Mouse (Mus musculus) retina, postnatal 7 days (tissue): ENCODE measurements around the gene Epb41l1.

Source experiments
- DNase-seq: peaks from one replicate; pipeline ENCODE4 v3.0.0-alpha.2; 2012; ENCODE audit warnings: low read depth, low spot score

Epb41l1 gene

DNA sequence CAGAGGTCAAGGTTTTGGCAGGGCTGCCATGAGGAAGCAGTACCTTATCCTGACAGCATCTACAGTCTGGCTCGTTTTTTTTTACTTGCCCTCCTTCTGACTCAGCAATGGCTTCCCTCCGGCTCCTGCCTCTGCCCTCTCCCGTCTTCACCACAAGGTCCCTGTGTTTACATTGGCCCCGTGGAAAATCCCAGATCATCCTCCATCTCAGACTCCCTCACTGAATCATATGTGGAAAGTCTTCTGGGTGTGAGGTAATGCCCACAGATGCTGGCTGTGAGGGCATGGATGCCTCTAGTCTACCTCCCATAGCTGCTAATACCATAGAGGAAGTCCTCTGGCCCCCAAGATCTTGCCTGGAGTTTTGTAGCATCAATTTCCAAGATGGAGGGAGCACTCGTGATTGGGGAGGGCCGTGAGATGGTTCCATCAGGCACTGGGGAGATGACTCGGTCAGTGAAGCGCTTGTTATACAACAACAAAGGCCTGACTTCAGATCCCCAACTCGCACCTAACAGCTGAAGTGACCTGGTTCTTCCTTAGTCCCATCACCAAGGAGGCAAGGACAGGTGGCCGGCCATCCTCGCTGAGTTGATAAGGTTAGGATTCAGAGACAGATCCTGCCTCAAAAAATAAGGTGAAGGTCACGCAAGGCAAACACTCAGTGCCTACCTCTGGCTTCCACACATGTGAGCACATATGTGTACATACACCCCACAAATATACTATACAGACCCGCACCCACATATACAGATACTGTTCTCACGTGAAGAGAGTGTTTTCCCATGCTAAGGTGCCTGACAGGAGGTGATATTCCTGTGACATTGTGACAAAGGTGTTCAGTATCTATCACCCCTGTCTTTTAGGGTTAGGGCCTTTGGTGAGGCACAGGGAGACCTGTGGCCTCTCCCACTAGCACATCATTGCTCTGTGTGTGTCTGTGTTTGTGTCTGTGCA, 36.0 kb downstream of the Epb41l1 start:
- DNase-seq = no peak

DNA sequence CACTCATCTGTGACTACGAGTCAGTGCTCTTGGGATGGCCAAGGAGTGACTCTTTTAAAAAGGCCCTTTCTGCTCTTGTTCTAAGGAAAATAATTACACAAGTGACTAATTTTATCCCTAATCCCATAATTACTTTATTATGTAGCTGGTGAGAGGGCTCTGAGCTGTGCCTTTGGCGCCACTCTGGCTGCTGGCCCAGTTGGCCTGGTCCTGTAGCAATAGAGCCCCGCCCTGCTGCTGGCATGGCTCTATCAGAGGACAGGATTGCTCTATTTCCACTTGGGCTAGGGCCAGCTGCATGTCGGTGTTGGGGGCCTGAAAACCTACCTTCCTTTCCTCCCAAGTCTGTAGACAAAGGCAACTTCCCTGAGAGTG, 36.6 kb downstream of the Epb41l1 start:
- DNase-seq = no peak

DNA sequence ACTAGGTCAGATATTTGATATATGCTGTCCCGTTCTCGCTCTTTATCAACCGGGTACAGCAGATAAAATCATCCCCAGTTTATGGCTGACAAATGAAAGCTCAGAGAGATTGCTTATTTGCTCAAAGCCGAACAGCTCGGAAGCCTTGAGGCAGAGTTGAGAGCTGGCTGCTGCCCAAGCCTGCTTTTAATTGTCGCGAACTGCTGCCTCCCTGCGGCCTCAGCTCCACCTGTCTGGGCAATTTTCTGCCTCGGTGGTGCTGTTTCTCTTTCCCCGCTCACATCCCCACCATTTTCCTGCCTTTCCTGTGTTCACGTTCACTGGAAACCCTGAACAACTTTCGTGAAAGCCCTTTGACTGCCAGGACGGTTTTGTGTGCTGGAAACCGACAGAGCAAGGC, 39.8 kb downstream of the Epb41l1 start:
- DNase-seq = no peak

DNA sequence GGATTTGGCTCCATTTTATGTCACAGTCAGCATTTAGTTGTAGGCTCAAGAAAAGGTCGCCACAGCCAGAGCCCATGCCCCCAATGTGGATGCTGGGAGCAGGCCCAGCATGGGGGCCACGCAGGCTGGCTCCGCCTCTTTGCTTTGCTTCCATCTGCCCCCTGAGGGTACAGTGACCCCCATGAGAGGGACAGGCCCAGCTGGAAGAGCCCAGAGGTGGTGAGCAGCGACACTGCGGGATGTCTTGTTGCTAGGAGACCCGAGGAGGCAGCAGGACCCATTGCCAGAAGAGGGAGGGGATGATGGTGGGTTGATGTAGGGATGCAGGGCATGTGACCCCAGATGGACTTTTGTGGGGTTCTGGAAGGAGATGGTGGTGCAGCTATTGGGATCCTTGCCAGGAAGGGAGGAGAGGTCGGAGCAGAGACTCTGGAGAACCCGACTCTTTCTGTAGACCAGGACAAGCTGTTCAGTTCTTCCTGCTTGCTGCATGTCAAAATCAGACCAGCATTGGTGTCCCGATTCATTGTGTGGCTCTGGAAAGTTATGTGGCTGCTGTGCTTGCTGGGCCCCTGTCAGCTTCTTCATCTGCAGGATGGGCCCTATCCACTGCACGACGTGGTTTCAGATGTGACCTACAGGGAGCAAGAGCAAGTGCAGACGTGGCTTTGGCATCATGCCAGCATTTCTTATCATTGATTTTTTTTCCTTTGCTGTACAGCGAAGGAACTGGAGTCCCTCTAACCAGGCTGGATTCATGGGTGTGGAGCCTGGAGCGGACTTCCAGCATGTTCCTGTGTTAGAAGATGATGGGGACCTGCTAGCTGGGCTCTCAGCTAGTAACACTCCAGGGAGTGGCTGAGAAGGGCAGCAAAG, 41.7 kb downstream of the Epb41l1 start:
- no peak for DNase-seq

DNA sequence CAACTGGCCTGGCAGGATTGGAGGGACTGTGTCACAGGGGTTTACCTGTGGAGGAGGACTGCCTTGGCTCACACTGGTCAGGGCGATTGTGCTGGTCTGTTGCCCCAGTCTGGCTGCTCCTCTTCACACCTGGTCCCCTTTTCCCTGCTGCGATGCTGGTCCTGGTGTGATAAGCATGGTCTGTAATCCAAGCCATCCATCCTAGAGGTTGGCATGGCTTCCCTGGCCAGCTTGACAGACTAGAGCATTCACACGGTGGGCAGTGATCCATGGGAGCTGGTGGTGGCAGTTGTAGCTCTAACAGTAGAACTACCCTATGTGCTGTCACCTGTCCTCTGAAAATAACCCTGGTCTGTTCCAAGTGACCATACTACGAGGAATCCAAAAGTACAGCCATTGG, 43.7 kb downstream of the Epb41l1 start:
- DNase-seq = no peak

DNA sequence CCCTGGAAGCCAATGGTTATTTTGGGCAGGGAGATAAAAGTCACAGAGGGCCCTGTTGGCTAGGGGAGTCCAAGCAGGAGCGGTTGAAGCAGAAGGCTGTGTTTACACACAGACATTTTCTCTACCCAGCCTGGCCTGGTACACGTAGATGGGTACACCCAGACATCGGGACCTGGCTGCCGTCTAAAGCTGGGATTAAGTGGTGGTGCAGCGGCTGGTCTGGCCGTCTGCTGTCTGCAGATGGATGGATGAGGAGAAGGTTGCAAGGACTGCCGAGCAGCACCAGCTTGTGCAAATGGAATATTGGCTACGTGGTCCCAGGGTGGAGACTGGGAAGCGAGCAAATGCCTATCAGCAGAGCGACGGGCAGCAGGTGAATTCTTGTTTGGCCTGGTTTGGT, 46.8 kb downstream of the Epb41l1 start:
- no peak for DNase-seq

DNA sequence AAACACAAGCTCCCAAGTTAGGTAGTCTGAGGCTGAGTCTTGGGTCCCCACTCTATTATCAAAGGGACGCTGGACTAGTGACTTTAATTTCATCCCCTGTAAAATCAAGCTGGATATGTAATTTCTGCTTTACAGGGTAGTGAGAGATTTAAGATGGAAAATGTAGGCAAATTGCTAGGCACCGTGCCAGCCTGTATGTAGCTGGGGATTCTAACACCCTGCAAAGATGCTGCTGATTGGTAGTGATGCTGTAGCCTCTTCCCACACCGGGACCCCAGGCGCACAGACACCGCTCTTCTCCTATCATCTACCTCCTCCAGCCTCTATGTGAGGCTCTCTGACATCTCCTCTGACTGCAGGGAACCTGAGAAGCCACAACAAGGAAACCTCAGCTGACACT, 48.2 kb downstream of the Epb41l1 start:
- no peak for DNase-seq

DNA sequence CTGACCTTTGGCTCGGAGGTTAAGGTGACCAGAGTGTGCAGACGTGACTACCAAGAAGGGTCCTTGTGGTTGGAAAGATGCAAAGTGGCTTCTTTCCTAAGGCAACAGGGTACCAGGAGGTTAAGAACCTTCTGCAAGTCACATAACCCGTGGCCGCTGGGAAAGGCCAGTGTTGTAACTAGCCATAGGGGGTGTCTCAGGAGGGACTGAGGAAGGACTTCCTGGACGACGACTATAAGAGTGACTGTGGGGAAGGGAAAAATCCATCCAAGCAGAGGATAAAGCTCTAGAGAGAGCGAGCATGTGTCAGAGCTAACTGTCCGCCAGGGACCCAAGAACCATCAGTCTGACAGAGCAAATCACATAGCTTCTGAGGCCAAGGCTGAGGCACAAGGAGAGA, 48.8 kb downstream of the Epb41l1 start:
- no peak for DNase-seq

DNA sequence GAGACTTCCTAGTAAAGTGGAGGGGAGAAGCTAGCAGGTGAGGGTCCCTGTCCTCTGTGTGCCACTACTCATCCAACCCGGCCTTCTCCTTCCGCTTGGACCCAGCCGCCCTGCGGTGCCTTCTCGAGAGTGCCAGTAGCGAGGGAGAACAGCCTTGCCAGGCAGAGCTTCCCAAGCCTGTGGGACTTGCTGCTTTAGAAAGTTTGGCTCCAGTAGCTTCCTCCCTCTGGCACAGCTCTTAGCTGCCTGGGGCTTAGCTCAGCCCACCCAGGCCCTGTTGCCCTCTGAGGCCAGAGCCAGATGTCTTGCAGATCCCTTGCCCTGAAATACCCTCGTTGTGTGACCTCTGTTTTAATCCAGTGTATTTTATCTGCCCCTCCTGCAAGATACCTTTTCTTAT, 50.2 kb downstream of the Epb41l1 start:
- no peak for DNase-seq

DNA sequence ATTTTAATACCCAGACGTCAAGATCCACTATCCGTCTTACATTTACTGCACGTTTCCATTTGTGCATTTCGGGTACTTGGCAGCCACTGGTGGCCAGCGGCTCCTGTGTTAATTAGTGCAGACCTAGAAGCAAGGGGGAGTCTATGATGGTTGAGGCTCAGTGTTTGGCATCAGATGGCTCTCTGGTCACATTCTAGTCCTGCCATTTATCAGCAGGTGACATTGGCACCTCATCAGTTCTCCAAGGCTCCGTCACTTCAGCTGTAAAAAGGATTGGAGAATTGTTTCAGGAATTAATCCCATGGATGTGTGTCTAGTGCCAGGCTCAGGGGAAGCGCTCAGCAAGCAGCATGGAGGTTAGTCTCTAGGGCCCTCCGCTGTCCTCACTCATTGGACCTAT, 51.6 kb downstream of the Epb41l1 start:
- no peak for DNase-seq

DNA sequence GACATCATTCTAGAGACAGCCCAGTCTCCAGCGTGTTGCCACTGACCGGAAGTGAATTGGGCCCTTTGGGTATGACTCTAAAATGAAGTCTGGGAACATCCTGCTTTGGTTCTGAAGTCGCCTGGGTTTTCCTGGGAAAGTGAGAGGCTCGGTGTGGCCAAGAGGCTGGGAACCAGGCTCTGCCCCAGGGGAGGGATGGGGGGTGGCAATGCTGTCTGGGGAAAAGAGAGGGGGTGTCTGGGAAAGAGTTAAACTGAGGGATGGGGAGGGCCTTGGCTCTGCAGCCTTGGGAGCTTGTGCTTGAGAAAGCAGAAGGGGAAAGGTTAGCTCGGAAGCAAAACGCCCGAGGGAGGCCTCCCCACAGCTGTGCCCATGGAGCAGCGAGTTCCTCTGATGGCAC, 53.0 kb downstream of the Epb41l1 start:
- no peak for DNase-seq

DNA sequence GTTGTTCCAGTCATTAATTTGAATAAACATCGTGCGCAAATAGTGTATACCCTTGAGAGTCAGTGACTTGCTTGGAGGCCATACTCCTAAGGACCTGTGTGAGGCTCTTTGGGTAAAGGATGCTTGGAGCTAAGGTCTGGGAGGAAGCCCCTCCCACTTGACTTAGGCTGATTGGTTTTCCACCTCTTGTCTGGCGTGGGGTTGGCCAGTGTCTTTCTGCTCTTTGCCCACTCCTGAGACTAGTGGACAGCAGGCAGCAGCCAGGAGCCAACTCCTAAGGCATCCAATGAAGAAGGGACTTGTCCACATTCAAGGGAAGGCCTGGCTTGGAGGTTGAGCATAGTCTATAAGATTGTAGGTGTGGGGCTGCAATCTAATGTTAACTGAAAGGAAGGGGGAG, 53.4 kb downstream of the Epb41l1 start:
- no peak for DNase-seq

DNA sequence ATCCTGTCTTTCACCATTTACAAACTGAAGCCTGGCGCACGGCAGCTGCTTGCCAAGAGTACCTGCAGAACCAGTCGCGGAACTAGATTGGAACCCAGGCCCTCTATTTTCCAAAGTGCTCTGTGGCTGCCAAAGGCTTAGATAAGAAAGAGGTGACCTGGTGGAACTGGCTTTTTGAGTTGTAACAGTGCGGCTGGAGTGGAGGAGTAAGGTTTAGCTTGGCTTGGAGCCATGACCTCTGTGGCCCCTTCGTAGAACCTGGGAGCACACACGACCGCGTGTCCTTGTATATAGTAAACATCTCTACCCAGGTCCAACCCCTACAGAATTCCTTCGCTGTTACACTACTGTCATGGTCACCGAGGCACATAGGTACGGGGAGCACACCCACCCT, 54.2 kb downstream of the Epb41l1 start:
- DNase-seq = no peak

DNA sequence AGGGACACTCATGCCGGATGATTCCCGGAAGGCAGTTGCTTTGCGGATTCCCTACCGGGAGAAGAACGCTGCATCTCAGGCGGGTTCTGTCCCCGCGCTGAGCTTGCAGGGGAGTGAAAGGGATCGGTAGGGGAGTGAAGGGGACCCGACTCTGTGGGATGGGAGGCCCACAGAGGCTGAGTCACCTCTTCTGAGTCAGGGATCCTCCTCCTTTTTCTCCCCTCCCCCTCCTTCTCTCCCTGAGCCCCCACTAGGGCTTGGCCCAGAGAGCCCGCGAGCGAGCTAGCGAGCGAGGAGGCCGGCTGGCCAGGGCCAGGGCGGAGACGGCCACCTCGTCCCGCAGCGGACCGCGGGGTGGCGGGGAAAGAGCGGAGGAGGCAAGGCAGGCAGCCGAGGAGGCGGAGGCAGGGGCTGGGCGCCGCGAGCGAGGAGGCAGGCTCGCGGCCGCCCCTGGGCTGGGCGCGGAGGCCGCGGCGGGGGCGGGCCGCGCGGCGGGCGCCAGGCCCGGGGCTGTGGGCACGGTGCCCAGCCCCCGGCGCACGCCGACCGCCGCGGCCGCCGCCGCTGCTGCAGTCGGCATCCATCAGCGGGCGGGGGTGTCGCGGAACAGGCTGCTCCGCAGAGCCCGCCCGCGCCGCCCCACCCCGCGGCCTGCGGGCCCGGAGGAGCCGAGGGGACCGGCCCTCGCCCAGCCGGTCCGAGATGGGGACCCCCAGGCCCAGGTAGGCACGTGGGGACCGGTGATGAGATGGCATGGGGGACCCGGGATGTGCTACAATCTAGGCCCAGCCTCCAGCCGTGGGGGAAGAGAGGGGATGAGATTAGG, 54.8 kb downstream of the Epb41l1 start:
- peak; percentile 51 for DNase-seq

DNA sequence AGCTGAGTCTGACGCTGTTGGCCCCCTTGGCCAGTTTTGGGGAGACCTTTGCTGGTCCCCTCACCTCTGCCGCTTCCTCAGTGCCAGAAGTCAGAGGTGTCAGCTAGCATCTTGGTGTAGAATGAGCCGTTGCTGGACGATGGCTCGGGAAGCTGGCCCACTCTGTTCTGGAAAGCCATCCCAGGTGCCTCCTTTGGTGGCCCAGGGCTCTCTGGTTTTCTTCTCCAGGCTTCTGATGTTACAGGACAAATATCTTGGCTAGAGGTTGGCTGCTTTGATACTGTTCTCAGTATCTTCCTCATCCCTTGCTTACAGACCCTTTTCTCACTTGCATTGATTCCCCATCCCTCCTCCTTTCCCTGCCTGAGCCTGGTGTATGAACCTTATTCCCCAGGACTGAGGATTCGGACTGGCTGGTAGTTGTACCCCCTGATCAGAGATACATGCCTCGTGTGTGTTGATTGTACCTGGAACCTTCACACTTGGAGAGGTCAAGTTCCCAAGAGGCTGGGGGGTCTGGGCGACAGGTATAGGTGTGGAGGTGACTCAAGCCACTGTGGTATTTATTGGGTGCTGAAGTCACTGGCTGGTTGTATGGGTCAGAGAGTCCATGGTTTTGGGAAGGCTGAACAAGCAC, 55.5 kb downstream of the Epb41l1 start:
- no peak for DNase-seq

DNA sequence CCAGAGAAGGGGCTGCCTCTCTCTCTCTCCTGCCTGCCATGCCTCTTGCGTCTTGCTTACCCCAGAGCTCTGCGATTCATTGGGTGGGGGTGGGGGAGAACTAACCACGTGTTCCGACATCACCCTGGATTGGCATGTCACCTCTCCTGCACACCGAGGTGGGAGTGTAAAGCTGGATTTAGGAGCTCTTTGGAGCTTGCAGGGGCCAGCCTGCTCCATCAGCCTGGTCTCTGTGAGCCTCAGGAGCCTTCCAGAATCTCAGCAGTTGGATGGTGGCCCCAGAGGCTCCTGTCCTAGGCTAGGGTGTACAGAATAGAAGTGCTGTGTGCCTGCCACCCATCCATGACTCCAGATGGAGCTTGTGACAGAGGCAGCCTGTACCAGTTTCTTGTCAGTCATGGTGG, 56.0 kb downstream of the Epb41l1 start:
- DNase-seq = no peak

DNA sequence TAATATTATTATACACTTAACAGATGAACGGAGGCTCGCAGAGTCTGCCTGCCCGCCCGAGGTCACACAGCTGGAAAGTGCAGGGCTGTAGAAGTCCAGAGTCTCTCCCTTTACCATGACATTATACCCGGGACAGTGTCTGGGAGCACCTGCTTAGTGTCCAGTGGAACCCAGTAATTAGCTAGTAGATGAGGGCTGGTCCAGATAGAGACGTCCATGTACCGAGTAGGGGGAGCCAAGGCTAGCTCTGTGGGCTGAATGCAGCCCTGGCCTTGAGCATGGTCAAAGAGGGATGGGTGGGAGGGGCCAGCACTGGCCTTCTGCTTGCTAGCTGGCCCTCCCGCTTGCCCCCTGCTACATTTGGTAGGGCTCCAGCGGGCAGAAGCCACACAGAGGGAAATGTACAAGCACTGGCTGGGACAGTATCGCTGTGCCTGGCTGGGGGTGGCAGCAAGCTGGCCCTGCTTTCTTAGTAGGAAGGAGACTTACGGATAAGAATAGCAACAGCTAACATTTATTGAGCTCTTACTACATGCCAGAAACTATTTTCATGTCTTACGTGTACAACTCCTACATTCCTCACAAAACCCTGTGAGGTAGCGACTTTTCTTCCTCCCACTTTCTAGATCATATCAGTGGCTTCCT, 57.5 kb downstream of the Epb41l1 start:
- DNase-seq = no peak

DNA sequence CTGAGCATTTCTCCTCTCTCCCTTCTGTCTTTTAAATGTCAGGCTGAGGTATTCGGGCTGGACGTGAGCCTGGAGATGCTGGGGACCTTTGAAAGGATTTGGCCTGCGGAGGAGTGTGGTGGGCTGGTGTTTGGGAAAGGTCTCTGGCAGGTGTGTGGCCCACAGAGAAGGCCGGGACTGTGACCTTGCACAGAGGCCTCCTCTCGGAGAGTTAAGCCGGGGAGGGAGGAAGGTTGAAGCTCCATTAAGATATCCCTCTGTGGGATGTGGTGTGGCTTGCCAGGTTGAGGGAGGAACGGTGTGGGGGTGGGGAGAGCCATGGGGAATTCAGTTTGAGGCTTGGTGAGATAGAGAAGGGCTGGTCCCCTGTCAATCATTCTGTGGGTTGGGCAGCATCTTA, 59.1 kb downstream of the Epb41l1 start:
- no peak for DNase-seq

DNA sequence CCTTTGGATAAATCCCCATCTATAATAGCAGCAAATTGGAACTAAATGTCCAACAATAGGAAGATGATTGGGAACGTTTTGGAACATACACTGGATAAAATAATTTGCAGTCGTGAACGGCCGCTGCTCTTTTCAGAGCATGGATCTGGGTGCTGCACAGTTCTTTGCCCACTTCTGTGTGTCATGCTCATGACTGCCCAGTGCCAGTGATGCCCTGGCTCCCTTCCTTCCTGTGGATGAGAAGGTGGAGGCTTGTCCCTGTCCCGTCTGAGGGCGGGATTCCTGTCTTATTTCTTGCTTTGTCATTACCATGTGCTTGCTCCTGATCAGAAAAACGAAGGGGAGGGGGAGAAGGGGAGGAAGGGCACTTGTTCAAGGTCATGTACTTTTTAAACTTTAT, 59.6 kb downstream of the Epb41l1 start:
- no peak for DNase-seq

DNA sequence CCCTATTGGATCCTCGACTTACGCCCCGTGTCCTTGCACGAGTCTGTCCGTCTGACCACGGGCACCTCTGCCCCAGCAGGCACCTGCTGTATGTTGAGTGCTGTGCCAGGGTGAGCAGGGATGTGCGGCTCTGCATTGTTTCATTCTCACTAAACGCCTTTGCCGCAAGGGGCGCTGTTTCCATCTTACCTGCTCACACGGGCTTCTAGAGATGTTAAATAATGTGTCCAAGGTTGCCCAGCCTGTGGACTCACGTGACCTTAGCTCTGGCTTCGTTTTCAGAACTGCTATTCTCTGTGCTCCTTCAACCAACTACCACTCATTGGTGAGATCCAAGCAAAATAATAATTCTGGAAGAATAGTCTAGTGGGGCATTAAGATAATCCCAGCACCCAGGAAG, 61.6 kb downstream of the Epb41l1 start:
- DNase-seq = peak; percentile 30

DNA sequence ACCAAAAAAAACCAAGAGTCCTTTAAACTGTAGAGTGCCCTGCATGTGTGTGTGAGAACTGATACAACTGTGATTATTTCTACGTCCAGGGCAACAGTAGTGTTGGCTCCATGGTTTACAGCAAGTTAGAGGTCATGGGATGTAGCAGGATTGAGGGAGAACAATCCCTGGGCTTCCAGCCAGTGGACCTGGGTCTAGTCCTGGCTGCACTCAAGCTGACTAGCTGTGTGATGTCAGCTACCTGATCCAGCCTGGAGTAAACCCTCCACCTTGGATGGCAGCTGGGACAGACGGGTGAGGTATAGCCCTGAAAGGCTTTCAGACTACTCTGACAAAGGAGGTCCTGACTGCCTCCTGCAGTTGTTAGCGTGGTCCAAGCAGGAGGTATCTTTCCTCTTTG, 62.1 kb downstream of the Epb41l1 start:
- DNase-seq = no peak
